Mouse (Mus musculus): ENCODE data around the gene Cdc42. TPM values are rescaled to one million over a fixed set of nuclear protein-coding genes. Genes with fewer than 3 reads are reported as not detected.

Cdc42 gene
- polyA plus RNA-seq, 2 experiments = 91.6 to 259 TPM

DNA sequence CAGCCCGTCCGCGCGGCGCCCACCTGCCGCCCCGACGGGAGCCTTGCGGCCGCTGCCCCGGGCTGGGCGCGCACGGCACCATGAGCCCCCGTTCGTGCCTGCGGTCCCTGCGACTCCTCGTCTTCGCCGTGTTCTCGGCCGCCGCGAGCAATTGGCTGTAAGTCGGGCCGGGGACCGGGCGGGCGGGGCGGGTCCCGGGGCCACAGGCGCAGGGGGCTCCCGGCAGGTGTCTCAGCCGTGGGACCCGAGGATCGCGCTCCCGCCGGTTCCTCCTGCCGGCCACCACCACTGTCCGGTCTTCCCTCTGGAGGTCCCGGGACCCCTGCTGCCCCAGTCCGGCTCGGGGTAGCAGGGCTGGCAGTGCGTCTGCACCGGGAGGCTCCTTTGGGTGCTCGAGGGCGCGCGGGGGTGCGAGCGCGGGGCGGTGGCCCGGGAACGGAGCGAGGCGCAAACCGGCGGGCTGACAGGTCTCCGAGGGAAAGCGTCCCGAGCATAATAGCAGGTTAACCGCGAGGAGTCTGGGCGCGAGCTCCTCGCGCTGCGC lies 79.8 kb downstream of the Cdc42 start:
- H3K27ac ChIP-seq = no peak overlapping the region
- H3K36me3 ChIP-seq (replicated peaks; ENCODE audit: control insufficient read depth, insufficient read depth, low read depth) = no peaks in the 10 kb centered on the region
- WGBS (ENCODE audit: insufficient replicate concordance) = 1% methylated on average over 70 of the region's 71 CpGs
- H3K4me1 ChIP-seq (replicated peaks; ENCODE audit: control insufficient read depth in 2 of 2, insufficient read depth in 2 of 2, low read length in 1 of 2) = no peaks in the 10 kb centered on the region
- no peak for TF ChIP-seq CTCF (IDR thresholded peaks at IDR 0.05; ENCODE audit: low read depth)
- peaks cover 54% of the 10 kb centered on the region for H3K27me3 ChIP-seq (ENCODE audit: control insufficient read depth, insufficient read depth, low read length)
- H3K4me2 ChIP-seq (ENCODE audit: low read depth) = peak overlapping the region; percentile 19
- H3K4me3 ChIP-seq (ENCODE audit: insufficient read depth in 1 of 2, low read depth in 2 of 2, low read length in 2 of 2) = peak overlapping the region in 1 of 2 experiments; percentile 21; a peak in 2 of 4 replicates
- DNase-seq (ENCODE audit: low read depth in 3 of 3, low spot score in 3 of 3) (no peak), ATAC-seq (ENCODE audit: insufficient read depth) (no peak)
- H3K9ac ChIP-seq (replicated peaks) = no peak overlapping the region
- no peaks in the 10 kb centered on the region for H3K9me3 ChIP-seq (ENCODE audit: control insufficient read depth, low read length)

DNA sequence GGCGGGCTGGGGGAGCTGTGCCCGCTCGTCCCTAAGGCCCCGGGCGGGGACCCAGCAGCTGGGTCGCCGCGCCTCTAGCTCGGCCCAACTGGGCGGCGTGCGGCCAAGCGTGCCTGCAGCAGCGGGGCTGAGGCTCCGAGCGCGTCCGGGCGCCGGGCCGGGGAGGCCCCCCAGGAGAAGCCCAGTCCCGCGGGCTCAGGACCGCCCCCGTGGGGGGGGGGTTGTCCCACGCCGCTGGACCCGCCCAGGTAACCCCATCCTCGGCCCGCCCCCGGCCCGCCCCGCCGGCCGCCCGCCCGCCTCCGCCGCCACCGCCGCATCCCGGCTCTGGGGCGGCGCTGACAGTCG lies 80.4 kb downstream of the Cdc42 start, which contains the start of gene Wnt4:
TSS of gene Wnt4 (plus strand) at position 324 of the 348 bp plus-strand sequence.
- no peaks in the 10 kb centered on the region for H3K36me3 ChIP-seq (replicated peaks; ENCODE audit: control insufficient read depth, insufficient read depth, low read depth)
- peak within 1 kb of the TSS; percentile 19 for H3K4me2 ChIP-seq (ENCODE audit: low read depth)
- no peaks in the 10 kb centered on the region for H3K4me1 ChIP-seq (replicated peaks; ENCODE audit: control insufficient read depth in 2 of 2, insufficient read depth in 2 of 2, low read length in 1 of 2)
- ATAC-seq (ENCODE audit: insufficient read depth) = no peak
- no peak within 1 kb of the TSS for H3K9ac ChIP-seq (replicated peaks)
- H3K27me3 ChIP-seq (ENCODE audit: control insufficient read depth, insufficient read depth, low read length) = peaks cover 52% of the 10 kb centered on the region
- WGBS (ENCODE audit: insufficient replicate concordance) = under 1% methylated on average over 21 of the region's 45 CpGs
- H3K9me3 ChIP-seq (ENCODE audit: control insufficient read depth, low read length) = no peaks in the 10 kb centered on the region
- peak within 1 kb of the TSS in 1 of 2 experiments; percentile 21; a peak in 2 of 4 replicates for H3K4me3 ChIP-seq (ENCODE audit: insufficient read depth in 1 of 2, low read depth in 2 of 2, low read length in 2 of 2)
- no peak for DNase-seq (ENCODE audit: low read depth in 3 of 3, low spot score in 3 of 3)
- TF ChIP-seq CTCF (IDR thresholded peaks at IDR 0.05; ENCODE audit: low read depth) (no peak), EP300 (IDR thresholded peaks at IDR 0.05; ENCODE audit: low read depth) (no peak)
- no peak within 1 kb of the TSS for H3K27ac ChIP-seq

DNA sequence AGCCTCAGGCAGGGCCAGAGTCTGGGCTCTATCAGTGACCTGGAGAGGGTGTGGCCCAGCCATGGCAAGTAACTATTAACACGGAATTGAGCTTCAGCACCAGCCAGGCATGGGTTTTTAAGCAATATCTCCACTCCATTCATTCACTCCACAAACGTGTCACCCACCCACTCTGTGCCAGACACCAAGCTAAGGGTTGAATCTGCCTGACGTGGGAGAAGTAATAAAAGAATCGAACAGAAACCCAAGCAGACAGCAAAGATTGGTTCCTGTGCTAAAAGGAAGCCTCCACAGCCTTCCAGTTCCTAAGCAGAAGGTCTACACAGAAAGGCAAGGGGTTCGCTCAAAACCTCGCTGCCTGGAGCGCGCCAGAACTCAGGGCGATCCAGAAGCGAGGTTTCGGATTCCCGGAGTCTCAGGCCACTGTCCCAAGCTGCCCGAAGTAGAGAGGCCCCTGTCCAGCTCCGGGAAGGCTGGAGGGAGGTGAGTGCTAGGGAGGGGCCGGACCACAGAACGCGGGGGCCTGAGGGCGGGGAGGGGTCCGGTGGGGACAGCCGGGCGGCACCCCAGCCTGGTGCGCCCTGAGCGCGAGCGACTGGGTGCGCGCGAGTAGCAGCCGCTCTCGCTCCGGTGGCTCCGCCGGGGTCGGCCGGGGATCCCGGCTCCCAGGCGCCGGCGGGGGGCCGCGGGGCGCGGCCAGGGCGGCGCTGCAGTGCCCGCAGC lies 80.9 kb downstream of the Cdc42 start:
- H3K9me3 ChIP-seq (ENCODE audit: control insufficient read depth, low read length) = no peaks in the 10 kb centered on the region
- peaks cover 50% of the 10 kb centered on the region for H3K27me3 ChIP-seq (ENCODE audit: control insufficient read depth, insufficient read depth, low read length)
- no peak overlapping the region for H3K9ac ChIP-seq (replicated peaks)
- H3K36me3 ChIP-seq (replicated peaks; ENCODE audit: control insufficient read depth, insufficient read depth, low read depth) = no peaks in the 10 kb centered on the region
- peak overlapping the region in 1 of 2 experiments; percentile 21; a peak in 2 of 4 replicates for H3K4me3 ChIP-seq (ENCODE audit: insufficient read depth in 1 of 2, low read depth in 2 of 2, low read length in 2 of 2)
- H3K4me1 ChIP-seq (replicated peaks; ENCODE audit: control insufficient read depth in 2 of 2, insufficient read depth in 2 of 2, low read length in 1 of 2) = no peaks in the 10 kb centered on the region
- DNase-seq (ENCODE audit: low read depth in 3 of 3, low spot score in 3 of 3) = no peak
- 3% methylated on average over 36 of the region's 46 CpGs for WGBS (ENCODE audit: insufficient replicate concordance)
- TF ChIP-seq EP300 (IDR thresholded peaks at IDR 0.05; ENCODE audit: low read depth) = no peak
- H3K27ac ChIP-seq = no peak overlapping the region
- peak overlapping the region; percentile 19 for H3K4me2 ChIP-seq (ENCODE audit: low read depth)
- ATAC-seq (ENCODE audit: insufficient read depth) = no peak

DNA sequence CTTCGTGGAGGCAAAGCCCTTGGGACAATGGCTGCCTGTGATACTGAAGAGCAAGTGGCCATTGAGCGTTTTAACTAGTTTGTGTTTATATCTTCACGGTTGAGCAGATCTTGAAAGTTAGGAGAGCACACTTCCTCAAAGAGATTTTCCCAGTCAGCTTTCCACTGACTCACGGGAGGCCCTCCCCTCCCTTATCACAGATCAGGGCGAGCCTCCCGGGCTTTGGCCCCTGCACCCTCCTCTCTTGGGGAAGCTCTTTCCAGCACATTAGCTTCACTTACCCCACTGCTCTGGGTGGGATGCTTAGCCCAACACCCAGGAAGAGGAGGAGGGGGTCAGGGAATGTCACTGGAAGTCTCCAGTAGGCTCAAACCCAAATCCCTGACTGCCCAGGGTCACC lies 83.2 kb downstream of the Cdc42 start:
- WGBS (ENCODE audit: insufficient replicate concordance) = 10% methylated on average over 6 of the region's 6 CpGs
- Histone ChIP-seq H3K4me2 (ENCODE audit: low read depth) (no peak overlapping the region), H3K9ac (replicated peaks) (no peak overlapping the region), H3K4me1 (replicated peaks; ENCODE audit: control insufficient read depth in 2 of 2, insufficient read depth in 2 of 2, low read length in 1 of 2) (no peaks in the 10 kb centered on the region), H3K27ac (no peak overlapping the region), H3K9me3 (ENCODE audit: control insufficient read depth, low read length) (no peaks in the 10 kb centered on the region), H3K4me3 (ENCODE audit: insufficient read depth in 1 of 2, low read depth in 2 of 2, low read length in 2 of 2) (no peak overlapping the region), H3K27me3 (ENCODE audit: control insufficient read depth, insufficient read depth, low read length) (peaks cover 40% of the 10 kb centered on the region), H3K36me3 (replicated peaks; ENCODE audit: control insufficient read depth, insufficient read depth, low read depth) (no peaks in the 10 kb centered on the region)
- ATAC-seq (ENCODE audit: insufficient read depth) (no peak), DNase-seq (ENCODE audit: low read depth in 3 of 3, low spot score in 3 of 3) (no peak)
- TF ChIP-seq EP300 (IDR thresholded peaks at IDR 0.05; ENCODE audit: low read depth) = no peak
- TF ChIP-seq CTCF (IDR thresholded peaks at IDR 0.05; ENCODE audit: low read depth) = no peak

DNA sequence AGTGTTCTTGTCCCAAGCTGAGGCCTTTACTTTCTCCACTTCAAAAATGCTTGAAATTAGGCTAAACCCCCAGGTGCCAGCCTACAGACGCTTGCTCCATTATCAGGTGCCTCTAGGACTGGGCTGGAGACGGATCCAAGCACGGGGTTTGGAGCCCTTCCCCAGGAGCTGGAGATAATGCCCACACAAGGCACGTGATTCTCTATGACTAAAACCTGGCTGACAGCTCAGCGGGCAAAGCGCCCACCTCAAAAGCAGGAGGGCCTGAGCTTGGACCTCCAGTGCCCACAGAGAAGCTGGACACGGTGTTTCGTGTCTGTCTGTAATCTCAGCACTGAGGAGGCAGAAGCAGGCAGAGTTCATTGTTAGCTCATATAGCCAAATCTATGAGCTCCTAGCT lies 85.7 kb downstream of the Cdc42 start:
- TF ChIP-seq EP300 (IDR thresholded peaks at IDR 0.05; ENCODE audit: low read depth) = no peak
- no peak for TF ChIP-seq CTCF (IDR thresholded peaks at IDR 0.05; ENCODE audit: low read depth)
- H3K9me3 ChIP-seq (ENCODE audit: control insufficient read depth, low read length) = no peaks in the 10 kb centered on the region
- H3K4me2 ChIP-seq (ENCODE audit: low read depth) = no peak overlapping the region
- H3K27ac ChIP-seq = no peak overlapping the region
- no peak overlapping the region for H3K9ac ChIP-seq (replicated peaks)
- no peaks in the 10 kb centered on the region for H3K36me3 ChIP-seq (replicated peaks; ENCODE audit: control insufficient read depth, insufficient read depth, low read depth)
- H3K4me1 ChIP-seq (replicated peaks; ENCODE audit: control insufficient read depth in 2 of 2, insufficient read depth in 2 of 2, low read length in 1 of 2) = no peaks in the 10 kb centered on the region
- WGBS (ENCODE audit: insufficient replicate concordance) = 71% methylated on average over 8 of the region's 8 CpGs
- no peak for DNase-seq (ENCODE audit: low read depth in 3 of 3, low spot score in 3 of 3)
- ATAC-seq (ENCODE audit: insufficient read depth) = no peak
- H3K27me3 ChIP-seq (ENCODE audit: control insufficient read depth, insufficient read depth, low read length) = peaks cover 16% of the 10 kb centered on the region
- H3K4me3 ChIP-seq (ENCODE audit: insufficient read depth in 1 of 2, low read depth in 2 of 2, low read length in 2 of 2) = no peak overlapping the region

Other genes starting within 250 kb of the Cdc42 start
- gene Wnt4, start 80.2 kb downstream of the Cdc42 start, polyA plus RNA-seq (2012; rRNA removed) = 0.16 and 0.25 TPM in 2 replicates
- 0.09 and 0.14 TPM in 2 replicates for gene Wnt4, start 80.2 kb downstream of the Cdc42 start, polyA plus RNA-seq (2014; fragmentation: Nextera tagmentation; extraction: Ambion mirVana)
- not detected in 2 replicates for gene Cela3a, start 52.1 kb upstream of the Cdc42 start, polyA plus RNA-seq (2012; rRNA removed)
- not detected in 2 replicates for gene Cela3a, start 52.1 kb upstream of the Cdc42 start, polyA plus RNA-seq (2014; fragmentation: Nextera tagmentation; extraction: Ambion mirVana)
- 0.06 TPM in 2 replicates for gene Cela3b, start 72.8 kb upstream of the Cdc42 start, polyA plus RNA-seq (2012; rRNA removed)
- gene Cela3b, start 72.8 kb upstream of the Cdc42 start, polyA plus RNA-seq (2014; fragmentation: Nextera tagmentation; extraction: Ambion mirVana) = not detected in 2 replicates
- not detected in 2 replicates for gene 1700013G24Rik, start 95.6 kb upstream of the Cdc42 start, polyA plus RNA-seq (2012; rRNA removed)
- not detected in 2 replicates for gene 1700013G24Rik, start 95.6 kb upstream of the Cdc42 start, polyA plus RNA-seq (2014; fragmentation: Nextera tagmentation; extraction: Ambion mirVana)
- 2.4 and 3.3 TPM in 2 replicates for gene Hspg2, start 111.0 kb upstream of the Cdc42 start, polyA plus RNA-seq (2012; rRNA removed)
- gene Hspg2, start 111.0 kb upstream of the Cdc42 start, polyA plus RNA-seq (2014; fragmentation: Nextera tagmentation; extraction: Ambion mirVana) = 4.3 and 5.0 TPM in 2 replicates
- gene Ldlrad2, start 216.8 kb upstream of the Cdc42 start, polyA plus RNA-seq (2012; rRNA removed) = not detected in 2 replicates
- gene Ldlrad2, start 216.8 kb upstream of the Cdc42 start, polyA plus RNA-seq (2014; fragmentation: Nextera tagmentation; extraction: Ambion mirVana) = not detected in 2 replicates
- gene Usp48, start 236.0 kb upstream of the Cdc42 start, polyA plus RNA-seq (2012; rRNA removed) = 20.2 and 27.4 TPM in 2 replicates
- gene Usp48, start 236.0 kb upstream of the Cdc42 start, polyA plus RNA-seq (2014; fragmentation: Nextera tagmentation; extraction: Ambion mirVana) = 25.9 and 29.6 TPM in 2 replicates

Measured in liver, embryonic 14.5 days (tissue).